Mouse (Mus musculus) limb, embryonic 11.5 days (tissue): ENCODE measurements around the gene Sv2b. TPM values are rescaled to one million over a fixed set of nuclear protein-coding genes. Genes with fewer than 3 reads are reported as not detected.

Experiments
- ATAC-seq: fragments of 200-750 bp; cut with Nextera tagmentation; 2 replicates; pipeline ENCODE4 v1.8.0; 2017; ENCODE audit warnings: low read depth; ENCODE audit not compliant: insufficient number of reproducible peaks, low FRiP score, low TSS enrichment
- DNase-seq: peaks from one replicate; pipeline ENCODE4 v3.0.0-alpha.2; 2015; ENCODE audit warnings: low spot score
- H3K27ac ChIP-seq: fragments of 300-500 bp; sonication (generic); replicated peaks from 2 replicates; pipeline ENCODE4 v1.5.1; 2014; ENCODE audit warnings: low read depth, mild to moderate bottlenecking, low read length
- H3K27me3 ChIP-seq: fragments of 300-500 bp; sonication (generic); 2 replicates; pipeline ENCODE4 v1.6.1; 2014; ENCODE audit warnings: mild to moderate bottlenecking, low read length, mixed read lengths; ENCODE audit not compliant: control insufficient read depth, insufficient read depth
- H3K36me3 ChIP-seq: fragments of 300-500 bp; sonication (generic); 2 replicates; pipeline ENCODE4 v1.6.1; 2014; ENCODE audit warnings: mild to moderate bottlenecking, low read length, moderate library complexity, mixed read lengths; ENCODE audit not compliant: control insufficient read depth, insufficient read depth
- H3K4me1 ChIP-seq: fragments of 300-500 bp; sonication (generic); 2 replicates; pipeline ENCODE4 v1.6.1; 2014; ENCODE audit warnings: low read length, mixed read lengths; ENCODE audit not compliant: control insufficient read depth, insufficient read depth
- H3K4me2 ChIP-seq: fragments of 300-500 bp; sonication (generic); 2 replicates; pipeline ENCODE4 v1.6.1; 2014; ENCODE audit warnings: low read depth, mild to moderate bottlenecking, moderate library complexity; ENCODE audit not compliant: severe bottlenecking
- H3K4me3 ChIP-seq: fragments of 300-500 bp; sonication (generic); 2 replicates; pipeline ENCODE4 v1.5.1; 2014; ENCODE audit warnings: low read depth, low read length
- H3K9ac ChIP-seq: fragments of 300-500 bp; sonication (generic); 2 replicates; pipeline ENCODE4 v1.6.1; 2014; ENCODE audit warnings: mild to moderate bottlenecking, low read length
- H3K9me3 ChIP-seq: fragments of 300-500 bp; sonication (generic); 2 replicates; pipeline ENCODE4 v1.6.1; 2016; ENCODE audit warnings: low read length; ENCODE audit not compliant: control insufficient read depth
- WGBS: fragments of 180-500 bp; shearing (Covaris S2); extraction: QIAGEN DNeasy Blood & Tissue Kit; methylation state at CpG from one replicate; pipeline ENCODE4 v1.1.7; 2014; 5-methylcytosine and 5-hydroxymethylcytosine counted together
- polyA plus RNA-seq: library from polyadenylated mRNA; unstranded; fragments of >200 nt; fragmentation: Nextera tagmentation; extraction: Ambion mirVana; gene quantifications from 2 replicates; pipeline ENCODE4 v1.2.1, GENCODE M21; 2014

Sv2b gene
- polyA plus RNA-seq, 1 experiment from 2014 or later: 1.1 TPM

DNA sequence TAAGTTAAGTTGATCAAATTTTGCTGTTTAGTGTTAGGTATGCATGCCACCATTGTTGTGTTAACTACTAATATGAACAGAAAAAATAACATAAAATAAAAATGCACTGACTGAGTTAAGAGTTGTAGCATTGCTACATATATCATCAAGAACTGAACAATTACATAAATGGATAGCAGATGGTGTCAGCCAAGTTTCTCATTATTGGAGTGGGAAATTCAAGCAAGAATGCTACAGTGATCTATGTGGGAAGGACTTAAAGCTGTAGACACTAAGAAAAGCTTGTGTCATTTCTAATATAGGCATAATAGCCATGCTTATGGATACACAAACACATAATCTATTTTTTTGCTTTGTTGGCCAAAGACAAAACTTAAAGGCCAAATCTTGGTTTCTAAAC is 228.9 kb downstream of the Sv2b start:
- no peaks in the 10 kb centered on the region for H3K27me3 ChIP-seq
- no peak for ATAC-seq
- H3K4me3 ChIP-seq: no peak overlapping the region

DNA sequence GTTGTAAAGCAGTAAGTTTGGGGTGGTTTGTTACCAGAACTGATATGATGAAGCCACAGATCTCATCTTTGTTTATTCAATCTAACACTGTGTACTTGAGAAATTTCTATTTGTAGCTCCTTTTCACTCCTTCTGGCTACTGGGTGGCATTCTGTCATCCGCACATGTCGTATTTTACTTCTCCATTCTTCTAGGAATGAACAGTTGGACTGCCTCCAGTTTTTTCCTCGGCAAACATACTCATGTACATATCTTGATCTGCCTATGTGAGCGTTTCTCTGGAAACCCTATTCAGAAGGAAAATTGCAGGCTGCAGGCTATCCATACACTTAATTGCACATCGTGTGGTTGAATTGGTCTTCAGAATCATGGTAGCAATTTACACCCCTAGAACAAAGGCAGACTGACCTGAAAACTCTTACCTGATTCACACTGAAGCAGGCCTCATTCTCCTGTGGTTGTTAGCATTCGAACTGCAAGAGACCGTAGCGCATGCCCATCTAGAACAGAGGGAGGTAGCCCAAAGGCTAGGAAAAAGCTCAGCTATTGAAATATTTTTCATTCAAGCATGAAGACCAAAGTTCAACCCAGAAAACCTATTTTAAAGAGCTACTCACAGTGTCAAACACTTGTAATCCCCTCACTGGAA is 231.4 kb downstream of the Sv2b start:
- Histone ChIP-seq H3K4me3 (no peak overlapping the region), H3K4me2 (no peak overlapping the region), H3K27me3 (no peaks in the 10 kb centered on the region), H3K4me1 (no peaks in the 10 kb centered on the region), H3K36me3 (no peaks in the 10 kb centered on the region), H3K9ac (no peak overlapping the region), H3K27ac (no peak overlapping the region), H3K9me3 (no peaks in the 10 kb centered on the region)
- WGBS: 89% methylated on average over 8 of the region's 8 CpGs
- ATAC-seq (no peak), DNase-seq (no peak)

More for the DNA sequence above, 228.9 kb downstream of the Sv2b start:
- no peak for DNase-seq
- H3K4me1 ChIP-seq: no peaks in the 10 kb centered on the region
- no peak overlapping the region for H3K4me2 ChIP-seq
- no peaks in the 10 kb centered on the region for H3K36me3 ChIP-seq
- no peaks in the 10 kb centered on the region for H3K9me3 ChIP-seq
- no peak overlapping the region for H3K9ac ChIP-seq
- no peak overlapping the region for H3K27ac ChIP-seq

Other genes starting within 250 kb of the Sv2b start
- 32.7 and 35.0 TPM in 2 replicates for gene Akap13, start 146.3 kb upstream of the Sv2b start, polyA plus RNA-seq